Mouse (Mus musculus) adrenal gland, postnatal 4 days (tissue): ENCODE results near the gene Psmc3ip. TPM values are rescaled to one million over a fixed set of nuclear protein-coding genes. Genes with fewer than 3 reads are reported as not detected.

Experiments used
- DNase-seq, 2 experiments: peaks; one replicate each; pipeline ENCODE4 v3.0.0; 2021 to 2022; ENCODE audit warnings: low spot score in 2 of 2, mixed read lengths in 2 of 2
- total RNA-seq, 2 experiments: library from RNA; stranded (reverse); gene quantifications; 2 replicates each; pipeline ENCODE4 v1.2.3; 2021

The Psmc3ip gene
- total RNA-seq, 2 experiments from 2014 or later: 10.3 to 11.9 TPM

GRCm38 (mm10) chr11:101081659-101082058 lies 13.6 kb downstream of the Psmc3ip start:
- DNase-seq: no peak

- no peak for DNase-seq
These were observed 14.8 kb downstream of the Psmc3ip start for GRCm38 (mm10) chr11:101080421-101080820.

- DNase-seq: no peak
These were observed 15.5 kb downstream of the Psmc3ip start for GRCm38 (mm10) chr11:101079746-101080145.

- DNase-seq: no peak
These were observed 17.1 kb downstream of the Psmc3ip start, which contains the start of gene Hsd17b1 for GRCm38 (mm10) chr11:101078121-101078520. TSS of gene Hsd17b1 (plus strand) at chr11:101078411.

- no peak for DNase-seq
These were observed 23.3 kb downstream of the Psmc3ip start for GRCm38 (mm10) chr11:101071810-101072428.

- no peak for DNase-seq
These were observed 24.2 kb downstream of the Psmc3ip start for GRCm38 (mm10) chr11:101070987-101071386.

- DNase-seq: no peak
These were observed 25.1 kb downstream of the Psmc3ip start for GRCm38 (mm10) chr11:101070189-101070527.

GRCm38 (mm10) chr11:101069391-101070188 lies 25.6 kb downstream of the Psmc3ip start, which contains the start of gene Naglu:
TSS of gene Naglu (plus strand) at chr11:101070012.
- peak; percentile 95 to 96 for DNase-seq

GRCm38 (mm10) chr11:101066549-101067412 lies 28.5 kb downstream of the Psmc3ip start:
- peak; percentile 75 to 77 for DNase-seq

GRCm38 (mm10) chr11:101065002-101065401 lies 30.2 kb downstream of the Psmc3ip start:
- no peak for DNase-seq

- no peak for DNase-seq
These were observed 30.8 kb downstream of the Psmc3ip start for GRCm38 (mm10) chr11:101064462-101064861.

- peak in 1 of 2 experiments; percentile 56 for DNase-seq
These were observed 31.4 kb downstream of the Psmc3ip start for GRCm38 (mm10) chr11:101063676-101064327.

GRCm38 (mm10) chr11:101062971-101063675 lies 32.1 kb downstream of the Psmc3ip start:
- DNase-seq: no peak

GRCm38 (mm10) chr11:101062165-101062884 lies 32.9 kb downstream of the Psmc3ip start:
- DNase-seq: no peak

GRCm38 (mm10) chr11:101061049-101061448 lies 34.2 kb downstream of the Psmc3ip start:
- no peak for DNase-seq

GRCm38 (mm10) chr11:101060126-101060525 lies 35.1 kb downstream of the Psmc3ip start:
- DNase-seq: no peak

- DNase-seq: no peak
These were observed 35.8 kb downstream of the Psmc3ip start for GRCm38 (mm10) chr11:101059473-101059872.

- DNase-seq: no peak
These were observed 36.5 kb downstream of the Psmc3ip start for GRCm38 (mm10) chr11:101058726-101059125.

- peak in 1 of 2 experiments; percentile 77 for DNase-seq
These were observed 37.4 kb downstream of the Psmc3ip start for GRCm38 (mm10) chr11:101057860-101058259.

GRCm38 (mm10) chr11:101056885-101057284 lies 38.4 kb downstream of the Psmc3ip start:
- DNase-seq: no peak
